Mouse (Mus musculus) G1E (cell line): ENCODE data around the gene Pepd. TPM values are rescaled to one million over a fixed set of nuclear protein-coding genes. Genes with fewer than 3 reads are reported as not detected.
A peak's percentile ranks its signal among the peaks of the same experiment; 100 is the strongest.

Experiments
- ATAC-seq: 2 replicates; pipeline ENCODE4 v1.8.0; 2016; ENCODE audit warnings: mild to moderate bottlenecking; ENCODE audit not compliant: insufficient number of reproducible peaks, poor library complexity, low FRiP score, severe bottlenecking; ENCODE audit errors: extremely low read depth
- DNase-seq: peaks from one replicate; pipeline ENCODE4 v3.0.0; 2012; ENCODE audit warnings: low spot score
- H3K27me3 ChIP-seq: 2 replicates; pipeline ENCODE4 v1.6.1; 2012; ENCODE audit warnings: mild to moderate bottlenecking, low read length, inconsistent platforms; ENCODE audit not compliant: insufficient read depth
- H3K36me3 ChIP-seq: replicated peaks from 2 replicates; pipeline ENCODE3; 2012; ENCODE audit warnings: mild to moderate bottlenecking, inconsistent platforms
- H3K4me1 ChIP-seq: 2 replicates; pipeline ENCODE4 v1.6.1; 2012; ENCODE audit warnings: low read depth, low read length, inconsistent platforms, mixed read lengths; ENCODE audit not compliant: insufficient read depth
- H3K4me3 ChIP-seq: 2 replicates; pipeline ENCODE4 v1.5.1; 2012; ENCODE audit warnings: low read depth, mild to moderate bottlenecking, inconsistent platforms, low read length, moderate library complexity, mixed read lengths
- H3K9me3 ChIP-seq: replicated peaks from 2 replicates; pipeline ENCODE4 v1.6.1; 2012; ENCODE audit warnings: inconsistent platforms
- CTCF ChIP-seq: IDR thresholded peaks from 2 replicates; pipeline ENCODE4 v1.5.1; 2012; ENCODE audit warnings: low read depth, low read length, inconsistent platforms, mixed read lengths
- GATA1 ChIP-seq: IDR thresholded peaks from 2 replicates; pipeline ENCODE4 v1.6.1; 2012; ENCODE audit warnings: borderline replicate concordance, low read length, inconsistent platforms, mixed read lengths
- GATA2 ChIP-seq: IDR thresholded peaks from 2 replicates; pipeline ENCODE4 v1.6.1; 2012; ENCODE audit warnings: low read depth, low read length, inconsistent platforms, borderline replicate concordance
- POLR2AphosphoS5 ChIP-seq: IDR thresholded peaks from 2 replicates; pipeline ENCODE4 v1.6.1; 2012; ENCODE audit warnings: low read depth, low read length, inconsistent platforms; ENCODE audit not compliant: insufficient replicate concordance
- TAL1 ChIP-seq: conservative IDR thresholded peaks from 2 replicates; pipeline ENCODE4 v1.6.1; 2012; ENCODE audit warnings: low read depth, low read length, inconsistent platforms, mixed read lengths
- polyA plus RNA-seq: library from polyadenylated mRNA; stranded (reverse); fragments of >175 nt; gene quantifications from 2 replicates; pipeline ENCODE4 v1.2.3, GENCODE M21; 2012
- total RNA-seq, 2 experiments: library from RNA; stranded (forward) in 1 of 2; stranded (reverse) in 1 of 2; fragments of 200-1000 nt in 1 of 2; fragments of >200 nt in 1 of 2; fragmentation: Nextera tagmentation in 1 of 2; gene quantifications; 2 replicates each; pipeline ENCODE4 v1.2.3; 2014 to 2017

Gene Pepd
- total and polyA plus RNA-seq, 3 experiments, result 11.1 to 51.0 (median 12.7) TPM

- H3K9me3 ChIP-seq, result no peaks in the 10 kb centered on the region
- no peaks in the 10 kb centered on the region for H3K27me3 ChIP-seq
- no peaks in the 10 kb centered on the region for H3K4me1 ChIP-seq
- peaks cover 57% of the 10 kb centered on the region for H3K36me3 ChIP-seq
- no peak for TF ChIP-seq CTCF
- TF ChIP-seq POLR2AphosphoS5, result no peak
- TF ChIP-seq TAL1, result no peak
- no peak for TF ChIP-seq GATA1
- no peak for TF ChIP-seq GATA2
- ATAC-seq, result no peak
- H3K4me3 ChIP-seq, result no peak overlapping the region
- DNase-seq, result no peak
Observed at GRCm38 (mm10) chr7:34954548-34954947, 42.4 kb downstream of the Pepd start.

- TF ChIP-seq GATA1 (no peak), GATA2 (no peak), POLR2AphosphoS5 (no peak), CTCF (no peak), TAL1 (no peak)
- no peak for DNase-seq
- Histone ChIP-seq H3K4me1 (no peaks in the 10 kb centered on the region), H3K27me3 (no peaks in the 10 kb centered on the region), H3K9me3 (no peaks in the 10 kb centered on the region), H3K4me3 (no peak overlapping the region), H3K36me3 (peaks cover 62% of the 10 kb centered on the region)
- ATAC-seq, result no peak
Observed at GRCm38 (mm10) chr7:34955295-34955694, 43.1 kb downstream of the Pepd start.

GRCm38 (mm10) chr7:34957138-34957537 is 45.0 kb downstream of the Pepd start:
- no peak for ATAC-seq
- Histone ChIP-seq H3K4me1 (no peaks in the 10 kb centered on the region; the same call in 1 of the 2 replicates), H3K36me3 (peaks cover 67% of the 10 kb centered on the region), H3K27me3 (no peaks in the 10 kb centered on the region), H3K4me3 (no peak overlapping the region), H3K9me3 (no peaks in the 10 kb centered on the region)
- TF ChIP-seq POLR2AphosphoS5 (no peak), CTCF (no peak), TAL1 (no peak), GATA2 (no peak), GATA1 (no peak)
- DNase-seq, result no peak

GRCm38 (mm10) chr7:34963889-34964645 is 51.9 kb downstream of the Pepd start:
- ATAC-seq, result no peak
- Histone ChIP-seq H3K36me3 (peaks cover 45% of the 10 kb centered on the region), H3K9me3 (no peaks in the 10 kb centered on the region), H3K4me3 (no peak overlapping the region), H3K4me1 (peaks cover 6% of the 10 kb centered on the region), H3K27me3 (no peaks in the 10 kb centered on the region)
- DNase-seq, result no peak
- TF ChIP-seq POLR2AphosphoS5 (no peak), GATA2 (no peak), GATA1 (no peak), CTCF (no peak), TAL1 (no peak)

GRCm38 (mm10) chr7:34967362-34967761 is 55.2 kb downstream of the Pepd start:
- Histone ChIP-seq H3K27me3 (no peaks in the 10 kb centered on the region), H3K4me1 (peaks cover 11% of the 10 kb centered on the region), H3K36me3 (peaks cover 54% of the 10 kb centered on the region), H3K4me3 (no peak overlapping the region), H3K9me3 (no peaks in the 10 kb centered on the region)
- no peak for TF ChIP-seq POLR2AphosphoS5
- no peak for TF ChIP-seq GATA1
- TF ChIP-seq CTCF, result no peak
- no peak for TF ChIP-seq GATA2
- TF ChIP-seq TAL1, result no peak
- no peak for ATAC-seq
- no peak for DNase-seq

- Histone ChIP-seq H3K4me3 (no peak overlapping the region), H3K27me3 (no peaks in the 10 kb centered on the region), H3K9me3 (no peaks in the 10 kb centered on the region), H3K36me3 (peaks cover 64% of the 10 kb centered on the region), H3K4me1 (peaks cover 11% of the 10 kb centered on the region)
- no peak for DNase-seq
- TF ChIP-seq GATA2 (no peak), CTCF (no peak), GATA1 (no peak), POLR2AphosphoS5 (no peak), TAL1 (no peak; the same call in 1 of the 2 replicates)
- ATAC-seq, result peak; percentile 75
Observed at GRCm38 (mm10) chr7:34968749-34969433, 56.7 kb downstream of the Pepd start.
